Mouse (Mus musculus): ENCODE measurements at regions not wholly inside any gene's neighbourhood (a gene's known extent, or its start where the extent isn't known, plus 50 kb on each side); places are given as distances from the start of the nearest gene placed in this dataset.
A peak's percentile ranks its signal among the peaks of the same experiment; 100 is the strongest.

DNA sequence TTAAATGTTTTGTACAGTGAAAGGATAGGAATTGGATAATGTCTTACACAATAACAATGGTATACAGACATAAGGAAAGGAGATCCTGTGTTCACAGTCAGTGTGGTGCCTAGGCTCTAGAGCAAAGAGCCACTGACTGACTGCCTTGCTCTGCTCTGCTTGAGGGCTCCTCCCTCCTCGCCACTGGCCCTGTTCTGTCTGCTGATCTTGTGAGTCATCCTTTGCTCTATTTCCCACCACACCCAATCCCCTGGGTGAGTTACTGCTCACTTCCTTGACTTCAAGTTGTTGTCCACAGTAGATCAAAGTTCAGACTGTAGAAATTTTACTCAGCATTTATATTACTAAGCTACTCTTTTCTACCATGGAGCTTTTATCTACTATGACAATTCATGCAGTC lies 117.3 kb downstream of the Tmsb4x start:
- peak; percentile 86 for ATAC-seq

DNA sequence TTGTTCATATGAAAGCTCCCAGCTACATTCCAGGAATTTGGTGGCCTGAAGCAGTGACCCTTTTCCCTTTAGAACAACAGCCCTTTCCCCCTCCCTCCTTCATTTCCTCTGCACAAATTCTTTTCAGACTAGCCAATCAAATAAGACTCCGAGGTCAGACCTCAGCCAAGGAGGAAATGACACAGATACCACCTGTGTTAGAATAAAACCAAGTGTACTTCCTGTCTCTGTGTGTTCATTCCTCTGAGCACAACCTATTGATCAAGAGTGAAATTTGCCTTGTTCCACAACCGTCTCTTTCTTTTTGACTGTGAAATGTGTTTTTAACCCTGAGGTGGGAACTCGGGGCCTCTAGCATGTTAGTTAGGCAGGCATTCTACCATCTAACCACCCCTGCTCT lies 120.2 kb downstream of the Tmsb4x start:
- ATAC-seq = peak; percentile 78

- ATAC-seq = no peak
These were observed 120.7 kb downstream of the Tmsb4x start for GRCm38 (mm10) chrX:167088438-167088837.

- no peak for ATAC-seq
These were observed 128.3 kb downstream of the Tmsb4x start for GRCm38 (mm10) chrX:167080821-167081220.

DNA sequence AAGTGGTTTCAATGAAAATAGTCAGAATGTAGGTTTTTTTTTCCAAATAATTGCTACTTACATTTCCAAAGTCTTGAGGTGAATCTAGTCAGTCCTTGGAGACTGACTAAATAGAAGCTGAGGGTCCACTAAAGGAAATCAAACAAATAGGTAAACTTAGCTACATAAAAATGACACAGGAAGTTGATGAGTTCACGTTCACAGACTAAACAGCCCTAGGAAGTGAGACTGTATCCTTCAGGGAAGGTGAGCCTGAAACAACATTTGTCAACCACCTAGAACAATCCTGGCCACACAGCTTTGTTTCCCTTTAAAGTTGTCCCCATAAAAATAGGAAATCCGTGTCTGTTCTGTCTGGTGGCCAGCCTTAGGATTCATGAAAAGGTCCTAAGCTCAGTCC lies 140.0 kb downstream of the Tmsb4x start:
- peak; percentile 65 for ATAC-seq

DNA sequence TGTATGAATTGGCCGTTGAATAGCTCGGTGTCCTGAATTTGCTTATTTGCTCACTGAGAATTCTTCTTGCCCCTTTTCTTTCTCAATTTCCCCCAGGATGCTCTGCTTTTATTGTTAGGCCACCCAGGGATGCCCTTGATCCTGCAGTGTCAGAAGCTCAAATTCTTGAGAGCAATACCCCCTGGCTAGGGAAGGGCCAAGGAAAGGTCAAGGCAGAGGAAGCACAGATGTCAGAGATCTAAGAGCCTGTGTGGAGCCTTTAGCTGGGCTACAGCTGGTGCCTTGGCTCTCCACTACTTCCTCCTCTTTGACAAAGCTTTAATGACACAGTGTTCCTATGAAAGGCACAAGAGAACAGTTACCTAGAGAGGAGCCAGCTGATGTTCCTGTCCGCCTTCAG lies 141.2 kb downstream of the Tmsb4x start:
- no peak for ATAC-seq

DNA sequence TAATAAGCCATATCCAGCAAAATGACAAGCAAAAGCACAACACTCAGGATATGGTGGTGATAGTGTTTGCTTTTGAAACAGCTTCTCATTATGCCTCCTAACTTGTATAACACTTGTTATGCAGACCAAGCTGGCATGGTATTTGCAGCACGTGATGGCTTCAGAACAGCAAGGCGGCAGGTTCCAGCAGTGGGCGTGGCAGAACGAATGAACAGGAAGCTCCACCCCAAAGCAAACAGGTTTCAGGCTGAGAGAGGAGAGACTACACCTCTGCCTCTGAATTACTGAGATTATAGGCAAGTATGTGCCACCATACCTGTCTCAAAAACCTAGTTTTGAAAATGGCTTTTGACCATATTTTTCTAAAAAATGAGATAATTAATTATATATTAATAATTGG lies 145.2 kb downstream of the Tmsb4x start:
- peak; percentile 94 for ATAC-seq

- no peak for ATAC-seq
These were observed 156.7 kb downstream of the Tmsb4x start for GRCm38 (mm10) chrX:167052456-167052855.

- ATAC-seq = peak; percentile 71
These were observed 159.0 kb downstream of the Tmsb4x start for GRCm38 (mm10) chrX:167050066-167050465.

DNA sequence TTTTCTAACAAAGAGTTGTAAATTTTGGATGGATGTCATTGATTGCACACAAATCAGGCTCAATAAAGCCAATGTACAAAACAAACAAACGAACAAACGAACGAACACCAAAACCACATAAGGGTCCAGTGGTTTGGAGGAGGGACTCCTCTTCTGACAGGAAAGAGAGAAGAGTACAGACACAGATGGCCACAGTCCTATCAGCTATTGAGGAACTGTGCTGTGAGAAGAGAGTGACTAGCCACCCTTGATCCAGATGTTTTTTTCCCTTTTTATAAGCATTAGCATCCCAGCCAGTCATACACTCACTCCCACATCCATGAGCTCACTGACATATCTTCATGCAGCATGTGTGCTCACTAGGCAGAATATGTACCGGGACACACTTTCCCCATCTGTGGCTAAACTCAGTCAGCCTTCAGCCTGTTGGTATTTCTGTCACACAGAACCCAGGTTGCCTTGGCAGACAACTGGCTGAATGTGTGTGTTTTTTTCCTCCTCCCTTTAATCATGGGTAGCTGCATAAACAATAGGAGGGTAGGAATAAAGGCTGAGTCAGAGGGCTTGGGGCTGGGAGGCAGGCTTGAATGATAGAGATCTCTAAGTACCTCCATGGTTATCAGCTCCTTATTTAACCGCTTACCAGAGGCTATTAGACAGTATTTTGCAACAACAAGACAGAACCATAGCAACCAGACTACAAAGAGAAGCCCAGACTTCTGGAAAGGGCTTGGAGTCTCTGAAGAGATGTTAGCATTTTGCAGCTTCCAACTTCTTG lies 159.7 kb downstream of the Tmsb4x start:
- ATAC-seq = peak; percentile 46

DNA sequence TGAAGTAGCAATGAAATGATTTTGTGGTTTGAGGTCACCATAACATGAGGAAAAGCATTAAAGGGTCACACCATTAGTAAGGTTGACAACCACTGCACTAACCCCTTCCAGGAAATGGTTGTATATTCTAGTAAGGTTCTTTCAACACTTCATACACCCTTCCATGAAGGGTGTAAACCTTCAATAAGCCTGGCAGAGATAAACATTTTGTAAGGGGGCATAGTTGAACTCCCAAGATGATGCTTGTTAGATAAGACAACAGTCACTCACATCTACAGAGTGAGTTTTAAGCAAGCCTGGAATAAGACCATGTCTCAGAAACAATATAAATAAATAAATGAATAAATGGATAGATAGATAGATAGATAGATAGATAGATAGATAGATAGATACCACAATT lies 171.1 kb downstream of the Tmsb4x start:
- ATAC-seq = no peak

DNA sequence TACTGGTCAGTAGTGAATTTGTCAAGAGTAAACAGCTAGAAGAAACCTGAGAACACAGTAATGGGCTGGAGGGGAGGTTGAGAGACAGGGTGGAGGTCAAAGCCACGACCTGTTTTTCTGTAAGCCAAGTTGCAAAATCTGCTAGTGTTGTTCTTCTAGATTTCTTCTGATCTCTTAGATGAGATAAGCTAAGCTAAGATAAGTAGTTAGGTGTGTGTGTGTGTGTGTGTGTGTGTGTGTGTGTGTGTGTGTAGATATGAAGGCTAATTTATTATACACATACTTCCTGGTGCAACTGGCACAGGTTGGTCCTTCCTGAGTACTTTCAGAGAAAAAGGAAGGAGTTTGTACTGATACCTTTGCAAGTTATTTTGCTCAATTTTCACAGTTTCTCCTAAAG lies 172.8 kb downstream of the Tmsb4x start:
- ATAC-seq = peak; percentile 62

DNA sequence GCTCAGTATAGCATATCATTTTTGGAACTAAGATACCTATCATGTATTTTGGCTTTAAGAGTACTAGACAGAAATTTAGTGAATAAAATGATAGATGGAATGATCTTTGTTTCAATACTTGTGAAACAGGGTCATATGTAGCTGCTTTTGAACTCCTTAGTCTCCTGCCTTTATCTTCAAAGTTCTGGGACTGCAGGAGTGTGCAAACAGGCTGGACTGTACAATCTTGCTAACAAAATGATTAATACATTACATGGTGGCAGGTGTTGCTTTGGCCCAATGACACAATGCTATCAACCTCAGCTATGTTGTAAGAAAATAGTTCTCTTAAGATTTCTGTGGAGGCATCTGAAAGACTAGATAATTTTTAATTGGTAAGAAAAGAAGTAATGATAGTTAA lies 173.5 kb downstream of the Tmsb4x start:
- no peak for ATAC-seq

GRCm38 (mm10) chrX:167033091-167033490 lies 176.0 kb downstream of the Tmsb4x start:
- ATAC-seq = no peak

DNA sequence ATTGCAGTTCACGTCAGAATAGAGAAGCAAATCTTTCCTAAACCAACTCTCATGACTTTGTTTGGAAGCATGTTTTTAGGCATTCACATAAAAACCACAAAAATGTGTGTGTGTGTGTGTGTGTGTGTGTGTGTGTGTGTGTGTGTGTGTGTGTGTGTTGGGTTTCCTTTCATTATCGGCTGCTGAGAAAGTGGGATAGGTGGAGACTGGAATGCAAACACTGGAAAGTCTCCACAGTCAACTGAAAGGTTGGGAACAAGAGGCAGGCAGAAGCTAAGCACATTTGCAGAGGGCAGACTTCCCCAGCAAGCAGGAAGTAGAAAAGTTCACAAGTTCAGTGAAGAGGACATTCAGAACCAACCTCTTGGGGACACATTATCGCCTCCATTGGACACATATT lies 176.5 kb downstream of the Tmsb4x start:
- peak; percentile 41 for ATAC-seq

GRCm38 (mm10) chrX:167031543-167031942 lies 177.6 kb downstream of the Tmsb4x start:
- ATAC-seq = no peak

GRCm38 (mm10) chrX:167015602-167016001 lies 193.5 kb downstream of the Tmsb4x start:
- no peak for ATAC-seq

DNA sequence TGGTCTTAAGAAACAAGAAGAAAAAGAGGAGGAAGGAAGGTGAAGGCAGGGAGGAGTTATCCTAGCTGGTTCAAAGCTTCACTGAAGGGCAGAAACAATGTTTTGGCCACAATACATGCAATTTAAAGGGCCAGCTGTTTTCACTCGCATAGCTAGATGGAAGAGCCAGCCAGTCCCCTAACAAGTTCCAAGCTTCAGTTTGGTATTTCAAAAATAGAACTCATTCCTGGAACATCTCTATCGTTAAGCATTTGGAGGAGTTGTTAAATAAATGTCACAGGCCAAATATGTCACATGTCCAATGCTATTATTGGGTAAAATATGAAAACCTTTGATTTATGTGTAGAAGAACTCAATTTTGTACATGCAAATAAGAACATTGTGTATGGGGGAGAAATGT lies 194.8 kb downstream of the Tmsb4x start:
- ATAC-seq = no peak

DNA sequence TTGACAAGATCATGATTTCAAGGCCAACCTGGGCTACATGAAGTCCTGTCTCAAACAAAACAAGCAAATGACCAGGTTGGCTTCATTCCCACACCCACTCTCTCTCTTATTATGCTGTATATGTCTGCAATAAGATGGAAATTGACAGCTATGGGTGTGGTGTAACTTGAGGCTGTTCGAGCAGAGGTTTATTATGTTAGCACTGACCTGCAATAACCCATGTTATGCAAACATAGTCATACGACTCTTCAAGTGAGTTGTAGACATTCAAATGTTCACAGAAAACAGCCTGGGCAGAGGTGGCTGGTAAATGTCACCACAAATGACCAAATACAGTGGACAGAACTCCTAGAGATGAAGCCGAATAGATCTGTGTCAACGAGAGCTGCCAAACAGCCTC lies 196.2 kb downstream of the Tmsb4x start:
- ATAC-seq = no peak

GRCm38 (mm10) chrX:167011977-167012542 lies 197.1 kb downstream of the Tmsb4x start:
- no peak for ATAC-seq

DNA sequence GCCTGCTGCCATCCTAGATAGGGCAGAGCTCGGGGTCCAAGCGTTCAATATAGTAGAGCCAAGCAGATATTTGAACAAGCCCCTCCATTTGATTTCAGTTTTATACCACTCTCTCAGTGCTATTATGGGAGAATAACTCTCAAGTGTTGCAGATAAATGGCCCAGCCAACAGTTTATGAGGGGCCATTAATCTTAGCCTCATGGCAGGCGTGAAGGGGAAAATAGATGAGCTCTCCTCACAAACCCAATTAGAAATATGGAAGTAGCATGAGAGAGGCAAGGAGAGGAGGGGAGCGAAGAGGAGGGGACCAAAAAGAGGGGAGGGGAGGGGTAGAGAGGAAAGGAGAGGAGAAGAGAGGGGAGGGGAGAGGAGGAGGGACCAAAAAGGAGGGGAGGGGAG lies 213.3 kb downstream of the Tmsb4x start:
- no peak for ATAC-seq

DNA sequence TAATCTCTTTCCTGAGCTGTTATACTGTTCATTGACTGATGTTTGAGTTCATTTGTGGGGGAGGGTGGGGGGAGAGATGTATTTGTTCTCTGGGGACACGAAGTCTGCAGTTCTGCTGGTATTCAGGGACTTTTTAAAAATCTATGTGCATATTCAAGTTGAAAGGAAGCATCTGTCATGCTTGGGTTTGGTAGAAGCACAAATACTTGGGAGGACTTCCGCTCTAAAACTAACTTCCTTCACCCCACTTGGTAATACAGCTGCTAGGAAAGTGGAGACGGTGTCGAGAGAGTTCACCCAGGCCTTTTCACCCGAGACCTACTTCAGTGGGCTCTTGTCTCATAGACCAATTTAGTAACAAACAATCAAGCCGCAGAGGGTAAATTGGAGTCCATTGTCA lies 228.1 kb downstream of the Tmsb4x start:
- no peak for ATAC-seq

GRCm38 (mm10) chrX:166980504-166980903 lies 228.6 kb downstream of the Tmsb4x start:
- ATAC-seq = no peak

- no peak for ATAC-seq
These were observed 232.1 kb downstream of the Tmsb4x start for GRCm38 (mm10) chrX:166977029-166977428.

DNA sequence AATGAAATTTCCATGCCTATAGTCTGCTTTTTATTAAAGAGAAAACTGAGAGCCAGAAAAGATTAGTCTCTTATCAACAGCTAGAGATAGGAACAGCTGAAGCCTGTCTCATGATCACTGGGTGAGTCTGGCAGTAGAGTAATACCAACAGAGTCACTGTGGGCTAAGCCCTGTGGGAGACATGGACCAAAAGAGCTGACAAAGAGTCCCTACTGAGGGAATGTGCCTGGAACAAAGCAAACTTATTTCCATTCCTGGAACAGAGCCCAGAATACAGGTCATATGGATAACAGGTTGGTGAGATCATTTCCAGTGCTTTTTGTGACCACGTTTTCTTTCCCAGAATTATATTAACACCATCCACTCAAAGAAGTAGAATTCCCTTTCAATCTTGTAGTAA lies 237.4 kb downstream of the Tmsb4x start:
- ATAC-seq = no peak

Measured in CD4-positive, CD25-positive, alpha-beta regulatory T cell, adult 4 months (primary cell).